Mouse (Mus musculus): ENCODE data around the gene Prok1. TPM values are rescaled to one million over a fixed set of nuclear protein-coding genes. Genes with fewer than 3 reads are reported as not detected.

Prok1 gene
- total RNA-seq (2021), result not detected

GRCm38 (mm10) chr3:107239607-107240006, at the start of gene Prok1:
TSS of gene Prok1 (minus strand) at chr3:107239707.
- intact Hi-C loops (cut with DNase I), result loop anchor here (10.0 kb wide), 1 partner anchor 115 kb away; no protein-coding TSS in a partner anchor
- DNase-seq (ENCODE audit: extremely low spot score in 1 of 2, low spot score in 2 of 2), result no peak

- DNase-seq (ENCODE audit: extremely low spot score in 1 of 2, low spot score in 2 of 2), result no peak
- intact Hi-C loops (cut with DNase I), result no loop called here
These were observed 47.8 kb upstream of the Prok1 start for GRCm38 (mm10) chr3:107287346-107287745.

- intact Hi-C loops (cut with DNase I), result no loop called here
- DNase-seq (ENCODE audit: extremely low spot score in 1 of 2, low spot score in 2 of 2), result no peak
These were observed 46.6 kb upstream of the Prok1 start for GRCm38 (mm10) chr3:107286123-107286522.

GRCm38 (mm10) chr3:107278479-107279269, 39.2 kb upstream of the Prok1 start, which contains the start of gene Lamtor5:
TSS of gene Lamtor5 (plus strand) at chr3:107278858.
- intact Hi-C loops (cut with DNase I), result loop anchor here (5.0 to 10.0 kb wide), 3 partner anchors 184 to 374 kb away; no protein-coding TSS in a partner anchor
- peak; percentile 90 to 94 for DNase-seq (ENCODE audit: extremely low spot score in 1 of 2, low spot score in 2 of 2)

- intact Hi-C loops (cut with DNase I), result loop anchor here (5.0 to 10.0 kb wide), 3 partner anchors 182 to 372 kb away; no protein-coding TSS in a partner anchor
- no peak for DNase-seq (ENCODE audit: extremely low spot score in 1 of 2, low spot score in 2 of 2)
These were observed 37.1 kb upstream of the Prok1 start for GRCm38 (mm10) chr3:107276626-107277025.

- intact Hi-C loops (cut with DNase I), result loop anchor here (2.0 to 10.0 kb wide), 4 partner anchors 69 to 371 kb away; no protein-coding TSS in a partner anchor
- no peak for DNase-seq (ENCODE audit: extremely low spot score in 1 of 2, low spot score in 2 of 2)
These were observed 36.5 kb upstream of the Prok1 start for GRCm38 (mm10) chr3:107275996-107276395.

- intact Hi-C loops (cut with DNase I), result loop anchor here (2.0 to 10.0 kb wide), 4 partner anchors 69 to 371 kb away; no protein-coding TSS in a partner anchor
These were observed 35.8 kb upstream of the Prok1 start for GRCm38 (mm10) chr3:107275351-107275750.

GRCm38 (mm10) chr3:107273820-107274219, 34.3 kb upstream of the Prok1 start:
- intact Hi-C loops (cut with DNase I), result loop anchor here (1.0 to 10.0 kb wide), 4 partner anchors 41 to 369 kb away; no protein-coding TSS in a partner anchor

More at GRCm38 (mm10) chr3:107275351-107275750, 35.8 kb upstream of the Prok1 start:
- no peak for DNase-seq (ENCODE audit: extremely low spot score in 1 of 2, low spot score in 2 of 2)

GRCm38 (mm10) chr3:107272433-107272832, 32.9 kb upstream of the Prok1 start:
- intact Hi-C loops (cut with DNase I), result loop anchor here (10.0 kb wide), 2 partner anchors 178 to 368 kb away; no protein-coding TSS in a partner anchor
- no peak for DNase-seq (ENCODE audit: extremely low spot score in 1 of 2, low spot score in 2 of 2)

More at GRCm38 (mm10) chr3:107273820-107274219, 34.3 kb upstream of the Prok1 start:
- DNase-seq (ENCODE audit: extremely low spot score in 1 of 2, low spot score in 2 of 2), result peak; percentile 62 to 74

GRCm38 (mm10) chr3:107266814-107267345, 27.4 kb upstream of the Prok1 start:
- DNase-seq (ENCODE audit: extremely low spot score in 1 of 2, low spot score in 2 of 2), result no peak
- intact Hi-C loops (cut with DNase I), result no loop called here

GRCm38 (mm10) chr3:107261851-107262165, 22.3 kb upstream of the Prok1 start:
- intact Hi-C loops (cut with DNase I), result no loop called here
- no peak for DNase-seq (ENCODE audit: extremely low spot score in 1 of 2, low spot score in 2 of 2)

GRCm38 (mm10) chr3:107260956-107261850, 21.7 kb upstream of the Prok1 start:
- DNase-seq (ENCODE audit: extremely low spot score in 1 of 2, low spot score in 2 of 2), result no peak
- intact Hi-C loops (cut with DNase I), result no loop called here

GRCm38 (mm10) chr3:107257924-107258323, 18.4 kb upstream of the Prok1 start:
- intact Hi-C loops (cut with DNase I), result no loop called here
- DNase-seq (ENCODE audit: extremely low spot score in 1 of 2, low spot score in 2 of 2), result no peak

- intact Hi-C loops (cut with DNase I), result no loop called here
These were observed 17.2 kb upstream of the Prok1 start for GRCm38 (mm10) chr3:107256724-107257123.

GRCm38 (mm10) chr3:107255992-107256391, 16.5 kb upstream of the Prok1 start:
- no peak for DNase-seq (ENCODE audit: extremely low spot score in 1 of 2, low spot score in 2 of 2)
- intact Hi-C loops (cut with DNase I), result no loop called here

More at GRCm38 (mm10) chr3:107256724-107257123, 17.2 kb upstream of the Prok1 start:
- no peak for DNase-seq (ENCODE audit: extremely low spot score in 1 of 2, low spot score in 2 of 2)

- intact Hi-C loops (cut with DNase I), result no loop called here
- no peak for DNase-seq (ENCODE audit: extremely low spot score in 1 of 2, low spot score in 2 of 2)
These were observed 14.4 kb upstream of the Prok1 start for GRCm38 (mm10) chr3:107253925-107254324.

- no peak for DNase-seq (ENCODE audit: extremely low spot score in 1 of 2, low spot score in 2 of 2)
- intact Hi-C loops (cut with DNase I), result no loop called here
These were observed 12.5 kb upstream of the Prok1 start for GRCm38 (mm10) chr3:107252035-107252434.

GRCm38 (mm10) chr3:107250320-107250719, 10.8 kb upstream of the Prok1 start:
- intact Hi-C loops (cut with DNase I), result no loop called here
- DNase-seq (ENCODE audit: extremely low spot score in 1 of 2, low spot score in 2 of 2), result no peak

GRCm38 (mm10) chr3:107249042-107249441, 9.5 kb upstream of the Prok1 start:
- no peak for DNase-seq (ENCODE audit: extremely low spot score in 1 of 2, low spot score in 2 of 2)
- intact Hi-C loops (cut with DNase I), result no loop called here
